Mouse (Mus musculus) induced T-regulatory cell, adult 2 months (primary cell): ENCODE measurements around the gene Cyp2s1.
"Not testable (repeated sequence)": the region's sequence is repeated elsewhere in the genome, so short reads cannot be mapped to it uniquely, and the experiment has no call there.

Experiments
- DNase-seq: peaks from one replicate; pipeline ENCODE4 v3.0.0-alpha.2; 2012; ENCODE audit warnings: low read depth

Cyp2s1 gene

GRCm38 (mm10) chr7:25811716-25812115 is 5.0 kb downstream of the Cyp2s1 start:
- no peak for DNase-seq

DNA sequence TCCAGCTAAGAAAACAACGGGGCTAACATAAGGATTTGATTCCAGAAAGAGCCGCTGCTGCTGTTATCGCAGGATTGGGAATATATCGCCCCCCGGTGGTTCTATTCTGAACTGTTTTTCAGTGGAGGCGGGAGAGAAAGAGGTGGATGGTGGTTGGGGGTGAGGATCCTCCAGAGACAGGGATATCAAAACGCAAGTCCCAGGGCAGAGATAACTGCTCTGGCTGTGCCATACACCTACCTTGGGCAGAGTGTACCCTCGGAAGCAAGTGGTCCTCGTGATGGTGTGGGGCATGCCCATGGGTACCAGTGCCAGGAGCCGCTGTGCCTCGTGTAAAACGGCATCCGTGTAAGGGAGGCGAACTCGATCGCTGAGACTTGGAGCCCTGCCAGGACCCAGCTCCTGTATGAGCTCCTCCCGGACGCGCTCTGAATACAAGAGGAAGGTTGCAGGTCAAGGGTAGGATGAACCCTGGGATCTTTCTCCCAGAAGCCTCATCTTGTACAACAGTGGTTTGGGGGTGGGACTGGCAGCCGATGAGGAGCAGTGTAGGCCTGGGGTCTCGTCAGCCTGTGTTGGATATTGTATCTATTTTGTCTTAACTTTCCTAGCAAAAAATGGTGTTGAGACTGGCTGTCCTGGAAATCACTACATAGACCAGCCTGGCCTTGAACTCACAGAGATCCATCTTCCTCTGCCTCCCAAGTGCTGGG is 10.9 kb downstream of the Cyp2s1 start:
- DNase-seq = peak; percentile 89

GRCm38 (mm10) chr7:25804792-25805191 is 11.9 kb downstream of the Cyp2s1 start:
- no peak for DNase-seq

GRCm38 (mm10) chr7:25803460-25803859 is 13.3 kb downstream of the Cyp2s1 start:
- DNase-seq = no peak

DNA sequence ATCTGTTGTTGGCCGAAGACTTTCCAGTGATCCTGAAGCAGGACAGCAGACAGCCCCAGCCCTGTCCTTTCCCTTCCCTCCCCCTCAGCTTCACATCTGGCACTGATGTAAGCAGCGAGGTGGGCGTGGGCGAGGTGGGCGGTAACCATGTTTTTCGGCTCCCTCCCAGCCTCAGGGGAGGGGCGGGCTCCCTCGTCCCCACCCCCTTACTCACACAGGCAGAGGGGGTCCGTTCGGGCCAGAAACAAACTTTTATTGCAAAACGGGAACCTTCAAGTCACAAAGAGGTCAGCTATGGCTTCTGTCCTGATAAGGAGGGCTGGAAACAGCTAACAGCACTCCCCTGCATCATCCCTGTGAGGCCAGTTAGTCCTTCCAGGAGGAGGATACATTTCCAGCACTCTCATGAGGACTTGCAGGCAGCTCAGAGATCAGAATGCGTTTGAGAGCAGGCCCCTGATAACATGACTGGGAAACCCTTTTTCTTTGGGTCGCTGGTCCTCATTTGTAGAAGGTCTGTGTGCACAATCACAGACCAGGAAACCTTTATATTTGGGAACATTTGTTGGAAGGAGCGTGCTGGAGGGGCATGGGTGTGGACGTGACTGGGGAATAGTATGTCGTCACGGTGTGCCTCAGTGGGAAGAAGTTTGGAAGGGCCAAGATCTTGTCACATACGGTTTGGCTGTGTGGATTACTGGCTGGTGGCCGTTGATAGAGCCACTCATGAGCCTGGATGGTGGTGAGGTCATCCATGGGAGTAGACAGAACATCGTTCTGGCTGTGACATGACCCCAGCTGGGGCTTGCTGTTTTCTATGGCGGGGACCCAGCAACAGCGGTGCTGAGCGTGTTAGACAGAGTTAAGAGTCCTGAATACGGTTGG is 14.2 kb downstream of the Cyp2s1 start:
- DNase-seq = no peak

GRCm38 (mm10) chr7:25801031-25801430 is 15.7 kb downstream of the Cyp2s1 start:
- no peak for DNase-seq

- DNase-seq = no peak
Observed at GRCm38 (mm10) chr7:25799369-25799768, 17.3 kb downstream of the Cyp2s1 start.

DNA sequence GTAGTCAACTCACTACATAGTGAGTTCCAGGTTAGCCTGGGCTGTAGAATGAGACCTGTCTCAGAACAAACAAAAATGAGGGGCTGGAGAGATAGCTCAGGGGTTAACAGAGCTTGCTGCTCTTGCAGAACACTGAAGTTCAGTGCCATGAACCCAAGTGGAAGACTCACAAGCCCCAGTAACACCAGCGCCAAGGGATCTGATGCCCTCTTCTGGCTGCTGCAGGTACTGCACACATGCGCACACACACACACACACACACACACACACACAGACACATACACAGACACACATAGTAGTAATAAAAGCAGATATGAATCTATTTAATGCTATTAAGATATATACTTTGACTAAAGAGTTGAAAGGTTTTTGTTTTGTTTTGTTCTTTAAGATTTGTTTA is 18.2 kb downstream of the Cyp2s1 start:
- peak; percentile 31 for DNase-seq

GRCm38 (mm10) chr7:25794775-25795174 is 21.9 kb downstream of the Cyp2s1 start:
- DNase-seq = no peak

DNA sequence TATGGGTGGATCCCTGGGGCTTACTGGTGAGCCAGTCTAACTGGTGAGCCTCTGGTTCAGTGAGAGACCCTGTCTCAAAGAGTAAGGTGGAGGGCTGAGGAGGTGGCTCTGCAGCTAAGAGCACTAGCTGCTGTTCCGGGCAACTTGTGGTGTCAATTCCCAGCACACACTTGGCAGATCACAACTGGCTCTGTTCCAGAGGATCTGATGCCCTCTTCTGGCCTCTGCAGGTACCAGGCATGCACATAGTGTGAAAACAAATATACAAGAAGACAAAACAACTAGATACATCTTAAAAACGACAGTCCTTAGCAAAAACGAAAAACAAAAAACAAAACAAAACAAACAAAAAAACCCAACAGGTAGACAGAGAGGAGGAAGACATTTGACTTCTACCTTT is 23.0 kb downstream of the Cyp2s1 start:
- peak; percentile 56 for DNase-seq

GRCm38 (mm10) chr7:25792966-25793365 is 23.7 kb downstream of the Cyp2s1 start:
- not testable (repeated sequence) for DNase-seq

DNA sequence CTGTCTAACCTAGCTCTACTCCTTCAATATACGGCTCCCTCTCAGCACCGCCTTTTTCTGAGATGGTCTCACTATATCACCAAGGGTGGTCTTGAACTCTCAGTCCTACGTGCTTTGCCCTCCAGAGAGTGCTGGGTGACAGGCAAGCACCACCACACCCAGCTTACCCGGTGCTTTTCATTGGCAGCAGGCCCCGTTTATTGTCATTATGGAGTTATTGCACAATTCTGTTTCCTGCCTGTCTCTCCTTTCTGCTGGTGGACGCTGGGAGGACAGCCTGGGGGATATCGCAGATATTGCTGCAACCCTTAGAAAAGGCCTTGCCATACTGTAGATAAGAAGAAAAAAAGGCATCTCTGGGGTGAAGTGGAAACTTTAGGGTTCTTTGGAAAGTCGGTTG is 26.1 kb downstream of the Cyp2s1 start:
- DNase-seq = no peak

DNA sequence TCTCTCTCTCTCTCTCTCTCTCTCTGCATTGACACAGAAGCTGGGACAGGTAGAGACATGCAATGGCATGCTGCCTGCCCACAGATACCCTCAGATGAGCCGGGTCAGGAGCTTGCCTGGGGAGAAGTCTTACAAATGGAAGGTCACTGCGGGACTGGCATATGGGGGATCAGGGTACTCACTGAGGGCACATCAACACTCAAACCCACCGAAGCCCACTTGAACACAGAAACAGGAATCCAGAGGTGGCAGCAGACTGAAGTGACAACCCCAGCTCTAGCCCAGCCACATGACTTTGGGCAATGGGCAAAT is 27.6 kb downstream of the Cyp2s1 start:
- no peak for DNase-seq

- DNase-seq = peak; percentile 32
Observed at GRCm38 (mm10) chr7:25788220-25789128, 28.2 kb downstream of the Cyp2s1 start, which contains the start of gene Axl. Gene Axl (minus strand): TSS chr7:25788705.

DNA sequence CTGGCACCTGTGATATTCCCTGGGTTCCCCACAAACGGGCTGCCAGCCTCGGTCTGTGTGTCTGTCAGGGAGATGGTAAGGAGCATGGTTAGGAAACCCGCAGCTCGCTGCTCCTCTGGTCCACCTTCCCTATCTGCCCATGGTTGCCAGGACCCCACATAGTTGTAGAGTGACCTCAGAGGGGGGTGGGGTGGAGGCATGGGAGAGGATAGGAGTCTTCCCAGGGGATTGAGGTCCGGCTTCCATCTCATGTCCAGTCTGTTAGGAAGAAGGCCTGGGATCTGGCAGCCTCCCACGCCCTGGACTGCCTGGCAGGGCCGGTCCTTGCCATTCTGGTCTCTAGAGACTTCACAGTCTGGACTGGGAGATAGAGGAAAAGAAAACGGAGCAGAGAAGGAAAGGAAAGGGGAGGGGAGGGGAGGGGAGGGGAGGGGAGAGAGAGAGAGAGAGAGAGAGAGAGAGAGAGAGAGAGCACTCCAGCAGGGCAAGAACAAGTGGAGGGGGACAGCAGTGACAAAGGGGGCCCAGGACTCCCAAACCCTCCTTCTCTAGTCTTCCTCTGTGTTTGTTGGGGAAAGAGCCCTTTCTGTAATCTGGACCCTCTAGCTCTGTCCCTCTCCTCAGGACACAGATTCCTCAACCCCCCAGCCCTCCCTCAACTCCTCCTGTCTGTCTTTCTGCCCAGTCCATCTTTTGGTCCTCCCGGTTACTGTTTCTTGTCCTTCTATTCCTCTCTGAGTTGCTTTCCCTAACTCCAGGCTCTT is 29.1 kb downstream of the Cyp2s1 start:
- DNase-seq = peak; percentile 16

DNA sequence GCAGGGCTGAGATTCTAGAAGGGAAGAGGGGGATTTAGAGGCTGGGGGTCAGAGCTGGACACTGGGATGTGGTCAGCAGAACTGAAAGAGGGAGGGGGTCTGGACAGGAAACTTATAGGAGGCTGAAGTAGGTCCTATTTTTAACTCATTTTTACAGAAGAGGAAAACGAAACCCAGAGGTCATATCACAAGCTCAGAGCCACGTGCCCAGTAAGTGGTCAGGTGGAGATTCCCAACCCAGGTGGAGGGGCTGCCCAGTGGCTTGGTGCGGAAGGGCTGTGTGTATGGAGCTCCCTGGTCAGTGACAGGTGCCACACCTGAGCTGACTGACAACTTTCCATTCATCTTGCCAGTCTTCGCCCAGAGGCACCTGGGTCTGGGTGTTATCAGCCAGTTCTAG is 29.7 kb downstream of the Cyp2s1 start:
- DNase-seq = peak; percentile 21

GRCm38 (mm10) chr7:25785752-25786151 is 31.0 kb downstream of the Cyp2s1 start:
- DNase-seq = no peak

DNA sequence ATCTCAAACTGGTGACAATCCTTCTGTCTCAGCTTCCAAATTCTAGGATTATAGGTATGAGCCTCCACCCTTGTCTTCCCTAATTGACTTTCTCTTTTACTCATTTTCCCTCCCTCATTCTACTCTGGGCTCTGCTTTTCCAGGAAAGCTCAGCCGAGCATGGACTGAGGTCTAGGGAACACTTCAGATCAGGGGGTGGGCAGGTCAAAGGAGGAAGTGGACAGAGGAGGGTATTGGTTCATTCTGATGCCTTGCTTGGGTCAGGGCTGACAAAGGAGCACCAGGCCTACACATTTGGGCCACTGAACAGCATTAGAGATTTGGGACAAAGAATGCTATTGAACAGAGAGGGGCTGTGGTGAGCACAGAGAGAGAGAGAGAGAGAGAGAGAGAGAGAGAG is 31.9 kb downstream of the Cyp2s1 start:
- DNase-seq = no peak

GRCm38 (mm10) chr7:25783746-25784145 is 33.0 kb downstream of the Cyp2s1 start:
- no peak for DNase-seq

DNA sequence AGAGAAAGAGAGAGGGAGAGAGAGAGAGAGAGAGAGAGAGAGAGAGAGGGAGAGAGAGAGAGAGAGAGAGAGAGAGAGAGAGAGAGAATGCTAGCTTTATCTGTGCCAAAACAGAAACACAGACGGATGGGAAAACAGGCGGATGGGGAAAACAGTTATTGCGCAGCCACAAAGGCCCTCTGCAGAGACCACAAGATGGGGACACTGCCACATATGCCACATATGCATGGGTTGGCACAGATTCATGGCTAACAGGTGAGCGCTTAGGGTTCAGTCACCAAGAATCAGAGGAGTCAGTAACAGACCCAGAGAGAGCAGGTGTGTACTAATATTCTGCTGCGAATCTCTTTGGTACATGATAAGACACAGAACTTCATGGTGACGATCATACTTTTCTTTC is 34.0 kb downstream of the Cyp2s1 start:
- DNase-seq = peak; percentile 63

DNA sequence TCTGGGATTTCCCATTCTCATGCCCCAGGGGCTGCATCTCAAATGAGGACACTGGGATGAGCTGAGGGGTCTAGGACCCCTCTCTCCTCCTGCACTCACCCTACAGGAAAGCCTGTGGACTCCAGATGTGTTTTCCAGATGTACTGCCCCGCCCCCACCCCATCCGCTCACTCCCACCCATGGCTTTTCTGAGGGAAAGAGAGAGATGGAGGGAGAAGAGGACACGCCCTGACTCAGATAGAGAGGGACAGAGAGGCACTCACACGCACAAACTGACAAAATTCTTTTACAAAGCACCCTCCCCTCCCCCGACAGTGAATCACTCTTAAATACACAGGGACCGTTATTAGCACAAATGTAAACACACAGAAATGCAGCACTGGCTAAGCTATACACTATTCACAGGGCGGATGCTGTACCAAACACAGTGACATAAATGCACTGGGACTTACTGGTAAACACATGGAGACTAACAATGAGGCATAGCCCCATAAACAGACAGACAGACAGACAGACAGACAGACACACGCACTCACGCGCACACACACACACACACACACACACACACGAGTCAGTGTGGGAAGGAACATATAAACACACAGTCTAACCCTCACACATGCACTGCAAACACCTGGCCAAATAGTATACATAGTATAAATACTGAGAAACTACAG is 34.6 kb downstream of the Cyp2s1 start:
- peak; percentile 77 for DNase-seq
